Mouse (Mus musculus) CH12.LX (cell line): Measurements from ENCODE around the gene Dusp27. TPM values are rescaled to one million over a fixed set of nuclear protein-coding genes. Genes with fewer than 3 reads are reported as not detected.

Experiments used
- DNase-seq: peaks from one replicate; pipeline ENCODE4 v3.0.0-alpha.2; 2013; ENCODE audit errors: extremely low read depth
- H3K27ac ChIP-seq: 2 replicates; pipeline ENCODE4 v1.5.1; 2012; ENCODE audit warnings: low read depth, mild to moderate bottlenecking, control low read depth, moderate library complexity; ENCODE audit not compliant: insufficient read depth
- H3K27me3 ChIP-seq: replicated peaks from 2 replicates; pipeline ENCODE3; 2012; ENCODE audit warnings: inconsistent platforms
- H3K36me3 ChIP-seq, 2 experiments: replicated peaks in 1 of 2; 2 replicates each; pipeline versions ENCODE3 to v1.6.1; 2012; ENCODE audit warnings: inconsistent platforms in 1 of 2, low read length in 1 of 2, mild to moderate bottlenecking in 1 of 2, mixed read lengths in 1 of 2, moderate library complexity in 1 of 2; ENCODE audit not compliant: control insufficient read depth in 1 of 2, insufficient read depth in 1 of 2
- H3K4me1 ChIP-seq, 2 experiments: 2 replicates each; pipeline ENCODE4 v1.6.1; 2012; ENCODE audit warnings: inconsistent platforms in 1 of 2, moderate library complexity in 1 of 2; ENCODE audit not compliant: insufficient read depth in 2 of 2, control insufficient read depth in 1 of 2
- H3K4me2 ChIP-seq: 2 replicates; pipeline ENCODE4 v1.6.1; 2012; ENCODE audit warnings: low read depth, mild to moderate bottlenecking, control low read depth; ENCODE audit not compliant: poor library complexity, insufficient read depth, severe bottlenecking
- H3K4me3 ChIP-seq, 3 experiments: fragments of 150-350 bp in 1 of 3; sonication (generic) in 1 of 3; replicated peaks in 1 of 3; 2 replicates each; pipeline versions ENCODE3 to v1.5.1; 2011 to 2012; ENCODE audit warnings: low read depth in 2 of 3, low read length in 2 of 3, mild to moderate bottlenecking in 2 of 3, moderate library complexity in 2 of 3, control low read depth in 1 of 3, improper control_type of control experiment in 1 of 3, inconsistent platforms in 1 of 3, mixed read lengths in 1 of 3; ENCODE audit not compliant: poor library complexity in 1 of 3
- H3K79me2 ChIP-seq: replicated peaks from 2 replicates; pipeline ENCODE4 v1.6.1; 2012; ENCODE audit warnings: mild to moderate bottlenecking, moderate library complexity; ENCODE audit not compliant: control insufficient read depth, poor library complexity, insufficient read depth, severe bottlenecking; ENCODE audit errors: extremely low read depth
- H3K9ac ChIP-seq: 2 replicates; pipeline ENCODE4 v1.6.1; 2012; ENCODE audit warnings: low read depth, mild to moderate bottlenecking, control low read depth, moderate library complexity; ENCODE audit not compliant: insufficient read depth
- H3K9me3 ChIP-seq: replicated peaks from 2 replicates; pipeline ENCODE3; 2012; ENCODE audit warnings: low read length, inconsistent platforms, mixed read lengths
- CHD1 ChIP-seq: IDR thresholded peaks from 2 replicates; pipeline ENCODE4 v1.6.1; 2012; ENCODE audit warnings: low read depth, low read length, improper control_type of control experiment, inconsistent platforms
- CTCF ChIP-seq, 2 experiments: IDR thresholded peaks in 1 of 2; conservative IDR thresholded peaks in 1 of 2; 2 replicates each; pipeline ENCODE4 v1.5.1; 2011 to 2012; ENCODE audit warnings: low read depth in 2 of 2, low read length in 2 of 2, improper control_type of control experiment in 1 of 2, inconsistent platforms in 1 of 2, mild to moderate bottlenecking in 1 of 2, moderate library complexity in 1 of 2
- E2F4 ChIP-seq: IDR thresholded peaks from 2 replicates; pipeline ENCODE4 v1.6.1; 2011; ENCODE audit warnings: low read depth, low read length, improper control_type of control experiment; ENCODE audit not compliant: insufficient replicate concordance
- IRF4 ChIP-seq: IDR thresholded peaks from 2 replicates; pipeline ENCODE4 v1.6.1; 2014; ENCODE audit warnings: low read depth, mild to moderate bottlenecking, inconsistent platforms, low read length, improper control_type of control experiment
- KAT2A ChIP-seq: IDR thresholded peaks from 2 replicates; pipeline ENCODE4 v1.6.1; 2012; ENCODE audit warnings: low read length, improper control_type of control experiment, inconsistent platforms; ENCODE audit not compliant: insufficient replicate concordance
- MXI1 ChIP-seq: IDR thresholded peaks from 2 replicates; pipeline ENCODE4 v1.6.1; 2011; ENCODE audit warnings: mild to moderate bottlenecking, low read depth, low read length, improper control_type of control experiment
- NRF1 ChIP-seq: IDR thresholded peaks from 2 replicates; pipeline ENCODE4 v1.6.1; 2014; ENCODE audit warnings: low read depth, mild to moderate bottlenecking, inconsistent platforms, low read length, improper control_type of control experiment, moderate library complexity
- PAX5 ChIP-seq: IDR thresholded peaks from 2 replicates; pipeline ENCODE4 v1.6.1; 2012; ENCODE audit warnings: low read length, inconsistent platforms, mixed read lengths
- RAD21 ChIP-seq: IDR thresholded peaks from 2 replicates; pipeline ENCODE4 v1.6.1; 2011; ENCODE audit warnings: low read depth, mild to moderate bottlenecking, low read length, improper control_type of control experiment, moderate library complexity
- SIN3A ChIP-seq: IDR thresholded peaks from 2 replicates; pipeline ENCODE4 v1.6.1; 2012; ENCODE audit warnings: low read length, improper control_type of control experiment, inconsistent platforms
- TBP ChIP-seq: conservative IDR thresholded peaks from 2 replicates; pipeline ENCODE4 v1.6.1; 2011; ENCODE audit warnings: low read depth, low read length, improper control_type of control experiment
- TCF12 ChIP-seq: IDR thresholded peaks from 2 replicates; pipeline ENCODE4 v1.6.1; 2014; ENCODE audit warnings: low read depth, mild to moderate bottlenecking, inconsistent platforms, low read length, improper control_type of control experiment
- UBTF ChIP-seq: IDR thresholded peaks from 2 replicates; pipeline ENCODE4 v1.6.1; 2012; ENCODE audit warnings: low read depth, mild to moderate bottlenecking, inconsistent platforms, low read length, improper control_type of control experiment, moderate library complexity
- USF2 ChIP-seq: conservative IDR thresholded peaks from 2 replicates; pipeline ENCODE4 v1.6.1; 2011; ENCODE audit warnings: low read depth, low read length, improper control_type of control experiment
- dilution Hi-C: fragments of 300-500 bp; cut with MboI; formaldehyde crosslinking; loops from 2 replicates; pipeline ENCODE4 v1.14.3; 2020; ENCODE audit warnings: low sequenced_read_pairs; ENCODE audit not compliant: extremely low pct_unique_long_range_greater_than_20kb, extremely low pct_ligation_motif_present
- in situ Hi-C: fragments of 300-500 bp; cut with MboI; formaldehyde crosslinking; loops from 3 replicates; pipeline ENCODE4 v1.14.3; 2019; ENCODE audit warnings: low sequenced_read_pairs, low pct_ligation_motif_present, low pct_unique_long_range_greater_than_20kb, mixed read lengths
- polyA plus RNA-seq: library from polyadenylated mRNA; unstranded; fragments of >175 nt; gene quantifications from 2 replicates; pipeline ENCODE4 v1.2.1, GENCODE M21; 2012; ENCODE audit warnings: low read depth; ENCODE audit not compliant: insufficient read length
- total RNA-seq, 2 experiments: library from RNA; depleted of rRNA; stranded (reverse); fragments of 300-350 nt in 1 of 2; fragments of >200 nt in 1 of 2; gene quantifications; 2 replicates each; pipeline ENCODE4 v1.2.3; 2012 to 2014

The Dusp27 gene
- total and polyA plus RNA-seq, 3 experiments: 0.06 TPM; not detected in 2

DNA sequence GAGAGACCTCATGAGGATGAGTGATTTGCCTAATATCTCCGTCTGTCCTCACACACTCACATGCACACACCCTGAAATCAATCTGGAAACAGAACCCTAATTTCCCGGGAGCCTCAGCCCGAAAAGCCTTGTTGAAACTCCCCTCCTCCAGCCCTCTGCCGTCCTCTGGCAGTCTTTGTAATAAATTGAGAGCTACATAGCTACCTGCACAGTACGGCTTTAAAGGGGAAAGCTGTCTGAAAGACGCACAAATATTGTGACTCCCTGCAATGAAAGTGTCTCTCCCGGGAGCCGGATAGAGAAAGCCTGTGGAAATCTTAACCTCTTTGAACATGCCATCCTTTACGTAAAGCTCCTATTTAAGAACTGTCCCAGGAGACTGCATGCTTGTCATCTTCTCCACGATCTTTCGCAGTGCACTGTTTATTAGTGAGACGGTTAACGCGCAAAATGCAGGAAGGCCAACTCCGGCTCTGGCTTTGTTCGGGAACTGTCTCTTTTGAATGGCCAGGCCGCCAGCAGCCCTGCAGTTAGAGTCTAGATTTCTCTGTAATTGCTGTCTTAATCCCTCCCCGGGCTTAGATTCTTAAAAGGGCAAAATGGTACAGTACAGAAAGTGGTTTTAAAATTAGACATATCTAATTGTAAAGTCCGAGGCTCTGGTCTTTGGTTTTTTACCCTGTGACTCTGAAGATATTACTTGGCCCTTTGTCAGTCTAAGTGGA lies 39.1 kb downstream of the Dusp27 start:
- in situ Hi-C loops: no loop called here
- Histone ChIP-seq H3K9ac (no peak overlapping the region), H3K36me3 (no peaks in the 10 kb centered on the region), H3K27ac (no peak overlapping the region), H3K27me3 (no peaks in the 10 kb centered on the region)
- no peak for TF ChIP-seq IRF4
- TF ChIP-seq UBTF: no peak
- TF ChIP-seq KAT2A: no peak
- TF ChIP-seq, all 38 proteins: peak for 0
- Histone ChIP-seq H3K4me2 (no peak overlapping the region), H3K9me3 (no peaks in the 10 kb centered on the region), H3K4me1 (no peaks in the 10 kb centered on the region; a peak in 1 of 4 replicates), H3K4me3 (no peak overlapping the region), H3K79me2 (no peaks in the 10 kb centered on the region)
- no peak for DNase-seq
- dilution Hi-C loops: no loop called here

DNA sequence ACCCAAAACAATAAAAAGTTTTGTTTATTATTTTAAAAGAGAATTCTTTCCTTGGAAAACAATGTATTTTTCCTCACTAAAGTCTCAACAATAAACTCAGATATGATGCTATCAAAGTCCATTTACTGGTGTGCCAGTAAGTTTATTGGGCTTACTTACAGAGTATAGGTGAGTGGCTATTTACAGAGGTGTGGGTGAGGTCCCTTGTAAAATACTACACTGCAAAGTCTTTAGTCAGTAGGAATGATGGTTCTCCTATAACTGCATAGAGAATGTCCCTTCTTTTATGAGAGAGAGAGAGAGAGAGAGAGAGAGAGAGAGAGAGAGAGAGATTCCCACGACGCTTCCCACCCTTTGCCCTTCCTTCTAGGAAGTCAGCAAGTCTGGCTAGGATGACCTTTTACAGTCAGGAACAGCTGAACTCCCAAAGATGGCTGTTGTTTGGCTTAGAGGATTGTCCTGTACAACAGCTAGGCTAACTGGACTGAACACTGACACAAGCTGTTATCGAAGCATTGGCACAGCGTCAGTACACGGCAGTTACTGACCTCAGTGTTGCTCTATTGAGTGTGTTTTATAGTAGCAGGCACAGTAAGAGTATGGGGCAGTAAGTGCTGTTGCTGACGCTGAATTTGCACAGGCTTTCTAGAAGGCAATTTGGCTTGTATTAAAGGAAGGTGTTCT lies 50.5 kb downstream of the Dusp27 start:
- TF ChIP-seq TCF12: no peak
- no peak for TF ChIP-seq SIN3A
- TF ChIP-seq USF2: no peak
- TF ChIP-seq TBP: no peak
- no peak for TF ChIP-seq CHD1
- TF ChIP-seq MXI1: no peak
- TF ChIP-seq CTCF (conservative IDR thresholded peaks at IDR 0.05 in 1 of 2, IDR thresholded peaks at IDR 0.05 in 1 of 2; ENCODE audit: low read depth in 2 of 2, low read length in 2 of 2): no peak
- TF ChIP-seq E2F4: no peak
- no peak for TF ChIP-seq NRF1
- TF ChIP-seq PAX5: no peak
- no peak for TF ChIP-seq RAD21
- no peak for DNase-seq
- no peak overlapping the region for H3K9ac ChIP-seq
- H3K79me2 ChIP-seq: no peaks in the 10 kb centered on the region
- H3K27me3 ChIP-seq: no peaks in the 10 kb centered on the region
- H3K4me1 ChIP-seq: no peaks in the 10 kb centered on the region
- in situ Hi-C loops (no loop called here), dilution Hi-C loops (no loop called here)
- H3K9me3 ChIP-seq: no peaks in the 10 kb centered on the region
- H3K4me2 ChIP-seq: no peak overlapping the region
- no peaks in the 10 kb centered on the region for H3K36me3 ChIP-seq
- no peak overlapping the region for H3K4me3 ChIP-seq
- no peak overlapping the region for H3K27ac ChIP-seq
